Mouse (Mus musculus) heart, adult 2 months (tissue): ENCODE measurements at regions not wholly inside any gene's neighbourhood (a gene's known extent, or its start where the extent isn't known, plus 50 kb on each side); places are given as distances from the start of the nearest gene placed in this dataset.

Source experiments
- CTCF ChIP-seq: fragments of 200-600 bp; IDR thresholded peaks from 2 replicates; pipeline ENCODE4 v1.8.1; 2022; ENCODE audit warnings: antibody characterized with exemption, mild to moderate bottlenecking, moderate library complexity
- EP300 ChIP-seq: fragments of 200-500 bp; IDR thresholded peaks from 2 replicates; pipeline ENCODE4 v1.6.1; 2011; ENCODE audit warnings: low read depth, low read length, control low read depth; ENCODE audit not compliant: insufficient read depth
- POLR2A ChIP-seq: fragments of 200-500 bp; IDR thresholded peaks from 2 replicates; pipeline ENCODE4 v1.6.1; 2011; ENCODE audit warnings: mild to moderate bottlenecking, low read depth, low read length, control low read depth; ENCODE audit not compliant: insufficient read depth

DNA sequence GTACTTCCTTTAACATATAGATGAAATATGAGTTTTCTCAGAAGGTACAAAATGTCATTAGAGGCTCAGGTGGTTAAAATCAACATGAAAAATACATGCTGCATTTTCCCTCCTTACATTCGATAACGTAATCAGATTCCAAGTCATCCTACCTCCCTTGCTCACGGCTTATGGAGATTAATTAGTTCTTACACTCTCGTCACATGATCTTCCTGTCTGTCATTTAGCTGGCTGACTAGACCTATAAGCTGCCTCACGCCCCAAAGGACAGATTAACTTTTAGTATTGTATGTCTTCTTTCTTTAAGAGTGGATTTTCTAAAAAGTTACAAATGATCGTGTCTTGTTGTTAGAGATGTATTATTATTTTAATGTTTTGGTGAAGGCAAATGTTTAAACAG, 669.6 kb upstream of the Zeb2 start:
- TF ChIP-seq POLR2A: no peak
- TF ChIP-seq CTCF: no peak
- TF ChIP-seq EP300: no peak
